Mouse (Mus musculus) heart, adult 11 months (tissue): ENCODE results near the gene Xaf1.
A peak's percentile ranks its signal among the peaks of the same experiment; 100 is the strongest.

Experiments used
- DNase-seq: peaks from one replicate; pipeline ENCODE4 v3.0.0; 2022

Xaf1 gene

DNA sequence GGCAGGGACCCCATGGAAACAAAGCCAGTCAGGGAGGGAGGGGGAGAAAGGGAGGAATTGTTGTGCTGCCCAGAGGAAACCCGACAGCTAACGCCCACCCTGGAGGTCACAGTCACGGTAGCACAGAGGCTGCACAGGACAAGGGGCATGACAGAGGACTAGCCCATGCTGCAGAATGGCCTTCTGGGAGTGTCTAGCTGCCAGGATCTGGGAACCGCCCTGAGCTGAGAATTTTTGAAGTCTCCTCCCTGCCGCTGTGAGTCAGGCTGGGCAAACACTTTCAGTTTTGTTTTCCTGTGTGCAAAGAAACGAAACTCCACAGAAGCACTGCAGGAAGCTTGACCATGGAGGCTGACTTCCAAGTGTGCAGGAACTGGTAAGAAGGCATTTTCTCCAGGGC lies at the start of gene Xaf1:
TSS of gene Xaf1 (plus strand) at position 296 of the 400 bp plus-strand sequence.
- DNase-seq: peak; percentile 99

- no peak for DNase-seq
Observed at GRCm38 (mm10) chr11:72255629-72256028, 45.8 kb upstream of the Xaf1 start.

DNA sequence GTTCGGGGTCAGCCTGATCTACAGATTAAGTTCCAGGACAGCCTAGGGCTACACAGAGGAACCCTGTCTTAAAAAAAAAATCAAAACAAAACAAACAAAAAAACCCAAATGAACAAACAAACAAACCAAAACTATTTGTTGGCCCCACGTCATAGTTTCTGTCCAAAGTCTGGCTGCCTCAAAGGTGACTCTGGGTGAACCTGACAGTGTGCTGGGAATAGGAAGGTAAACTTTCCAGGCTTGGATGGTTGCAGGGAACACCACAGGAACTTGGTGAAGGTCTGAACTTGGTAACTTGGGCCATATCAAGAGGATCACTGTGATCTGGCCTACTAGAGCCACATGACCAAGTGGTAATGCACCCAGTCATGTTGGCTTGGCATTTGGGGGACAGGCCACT lies 45.0 kb upstream of the Xaf1 start:
- DNase-seq: peak; percentile 61

DNA sequence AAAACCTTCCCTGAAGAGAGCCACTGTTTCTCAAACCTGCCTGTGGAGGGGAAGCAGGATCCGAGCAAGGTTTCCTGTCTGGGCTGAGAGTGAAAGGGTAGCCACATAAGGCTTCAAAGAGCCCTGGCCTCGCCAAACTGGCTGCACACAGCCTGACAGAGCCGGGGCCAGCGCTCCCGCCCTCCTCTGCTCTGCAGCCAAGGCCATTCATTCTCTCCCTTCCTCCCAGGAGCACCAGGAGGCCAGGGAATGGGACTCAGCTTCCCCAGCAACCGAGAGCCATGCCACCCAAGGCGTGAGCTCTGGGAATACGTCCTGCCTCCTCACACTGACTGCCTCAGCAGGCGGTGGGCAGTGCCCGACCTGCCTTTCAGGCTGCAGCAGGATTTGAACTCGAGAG lies 35.9 kb upstream of the Xaf1 start:
- peak; percentile 84 for DNase-seq

- DNase-seq: peak; percentile 88
Observed at GRCm38 (mm10) chr11:72266207-72266959, 35.0 kb upstream of the Xaf1 start.

- peak; percentile 80 for DNase-seq
Observed at GRCm38 (mm10) chr11:72266960-72267560, 34.4 kb upstream of the Xaf1 start, which contains the start of gene Slc13a5. TSS of gene Slc13a5 (minus strand) at chr11:72267222.

- DNase-seq: peak; percentile 53
Observed at GRCm38 (mm10) chr11:72271761-72272160, 29.7 kb upstream of the Xaf1 start.

DNA sequence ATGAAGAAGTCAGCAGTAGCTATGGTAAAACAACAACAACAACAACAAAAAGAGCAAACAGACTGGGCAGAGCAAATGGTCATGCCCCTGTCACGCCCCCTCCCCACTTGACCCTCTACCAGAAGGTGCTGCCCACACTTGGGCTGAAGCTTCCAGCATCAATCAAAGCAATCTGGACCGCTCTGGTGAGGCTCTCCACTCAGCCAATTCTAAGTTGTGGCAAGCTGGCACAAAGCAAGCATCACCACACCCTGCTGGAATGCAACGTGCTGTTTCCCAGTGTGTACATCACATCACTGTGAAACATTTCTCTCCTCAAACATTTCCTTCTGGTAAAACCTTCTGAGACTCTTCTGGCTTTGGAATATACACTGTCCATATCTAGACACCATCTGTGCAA lies 28.1 kb upstream of the Xaf1 start:
- DNase-seq: peak; percentile 74

DNA sequence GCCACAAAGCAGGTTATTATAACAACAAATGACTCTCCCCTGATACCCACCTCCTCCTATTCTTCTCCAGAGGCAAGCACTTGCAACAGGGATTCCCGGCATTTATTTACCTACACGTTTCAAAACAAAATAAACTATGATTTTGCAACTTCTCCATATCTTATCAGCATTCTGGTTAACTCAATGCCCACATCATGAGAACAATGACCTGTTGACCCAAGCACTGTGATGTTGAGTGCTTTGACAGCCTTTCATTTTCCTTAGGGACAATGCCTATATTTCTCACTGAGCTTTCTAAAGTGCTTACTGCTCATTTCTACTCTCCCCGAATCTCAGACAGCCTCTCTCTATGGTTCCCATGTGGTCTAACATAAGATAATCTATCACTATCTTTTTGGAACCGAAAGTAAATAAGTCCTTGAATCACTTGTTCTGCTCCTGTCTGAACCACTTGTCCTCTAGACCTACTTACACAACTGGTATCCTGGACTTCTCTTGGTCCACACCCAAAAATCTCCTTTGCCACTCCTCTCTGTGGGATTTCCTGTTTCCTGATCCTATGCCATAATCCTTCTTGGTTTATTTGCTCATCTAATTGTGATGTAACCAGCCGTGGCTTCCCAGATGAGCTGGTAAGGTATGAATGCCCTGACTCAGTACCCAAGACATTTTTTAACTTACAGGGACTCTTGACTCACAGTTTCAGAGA lies 20.1 kb upstream of the Xaf1 start:
- DNase-seq: no peak

DNA sequence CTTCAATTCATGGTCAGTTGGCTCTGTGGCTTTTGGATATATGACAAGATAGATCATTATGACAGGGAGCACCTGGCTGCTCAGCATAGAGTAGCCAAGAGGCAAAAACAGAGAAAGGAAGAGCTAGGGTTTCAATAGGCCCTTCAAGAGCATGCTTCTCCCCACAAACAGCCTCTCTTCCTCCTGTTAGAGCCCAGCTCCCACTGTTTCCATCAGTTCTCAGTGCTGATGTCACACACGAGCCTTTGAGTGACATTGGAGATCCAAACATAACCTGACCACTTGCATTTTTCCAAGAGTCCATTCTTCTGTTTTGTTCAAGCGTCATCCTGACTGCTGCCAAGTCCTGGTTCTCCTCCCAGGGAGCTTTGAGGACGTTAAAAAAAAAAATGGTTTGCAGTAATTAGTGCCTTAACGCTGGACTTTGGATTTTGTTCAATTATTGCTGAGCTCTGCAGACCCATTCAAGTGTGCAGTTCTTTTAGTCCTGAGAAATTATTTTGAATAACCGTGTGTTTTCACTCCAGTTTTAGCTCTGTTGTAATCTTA lies 19.5 kb upstream of the Xaf1 start:
- DNase-seq: peak; percentile 19

DNA sequence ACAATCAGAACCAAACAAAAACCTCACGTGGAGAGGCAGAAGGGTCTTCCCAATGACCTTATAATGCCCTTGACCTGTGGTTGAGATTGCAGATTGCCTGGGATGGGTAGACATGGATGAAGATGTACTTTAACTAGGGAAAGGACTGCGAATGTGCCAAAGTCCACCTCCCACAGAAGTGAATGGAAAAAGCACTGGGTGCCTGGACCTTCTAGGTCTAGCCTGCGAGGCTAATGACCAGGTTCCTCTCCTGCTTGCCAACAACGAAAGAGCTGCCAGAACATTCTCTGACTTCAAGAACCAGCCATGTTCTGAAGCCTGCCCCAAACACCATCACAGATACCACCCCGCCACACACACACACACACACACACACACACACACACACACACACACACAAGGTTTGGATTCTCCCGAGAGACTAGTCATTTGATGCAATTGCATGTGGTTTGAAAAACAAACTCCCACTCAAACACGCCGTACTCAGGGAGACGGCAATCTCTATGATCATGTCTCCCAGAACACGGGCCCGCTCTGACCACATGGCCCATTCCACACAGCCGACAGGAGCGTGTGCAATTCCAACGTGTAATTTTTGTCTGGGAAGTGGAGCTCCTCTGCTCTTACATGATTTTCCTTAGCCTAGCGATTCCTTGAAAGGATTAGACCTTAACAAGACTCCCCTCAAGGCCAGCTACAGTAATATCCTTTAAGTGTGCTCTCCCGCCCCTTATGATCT lies 17.8 kb upstream of the Xaf1 start:
- peak; percentile 57 for DNase-seq

- DNase-seq: peak; percentile 55
Observed at GRCm38 (mm10) chr11:72284532-72285182, 16.8 kb upstream of the Xaf1 start.

- DNase-seq: peak; percentile 44
Observed at GRCm38 (mm10) chr11:72285971-72286480, 15.4 kb upstream of the Xaf1 start.

- DNase-seq: peak; percentile 73
Observed at GRCm38 (mm10) chr11:72286651-72287050, 14.8 kb upstream of the Xaf1 start.

DNA sequence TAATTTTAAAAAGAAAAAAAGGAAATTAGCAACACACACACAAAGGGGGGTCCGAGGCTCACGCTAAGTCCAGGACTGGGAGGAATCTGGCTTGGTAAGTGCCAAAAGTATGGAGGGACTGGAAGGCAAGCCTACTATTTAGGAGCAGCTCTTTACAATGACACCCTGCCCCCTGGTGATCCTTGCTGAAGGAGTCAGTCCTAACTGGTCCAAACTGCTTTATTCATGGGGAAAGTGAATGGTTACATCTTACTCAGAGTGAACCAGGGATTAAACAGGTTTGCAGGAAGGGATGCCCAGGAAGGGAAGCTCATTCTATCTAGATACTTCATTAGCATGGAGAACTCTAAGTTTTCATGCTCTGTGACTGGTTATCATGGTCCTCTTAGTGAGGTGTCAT lies 14.3 kb upstream of the Xaf1 start:
- no peak for DNase-seq

GRCm38 (mm10) chr11:72287543-72287942 lies 13.9 kb upstream of the Xaf1 start:
- no peak for DNase-seq

DNA sequence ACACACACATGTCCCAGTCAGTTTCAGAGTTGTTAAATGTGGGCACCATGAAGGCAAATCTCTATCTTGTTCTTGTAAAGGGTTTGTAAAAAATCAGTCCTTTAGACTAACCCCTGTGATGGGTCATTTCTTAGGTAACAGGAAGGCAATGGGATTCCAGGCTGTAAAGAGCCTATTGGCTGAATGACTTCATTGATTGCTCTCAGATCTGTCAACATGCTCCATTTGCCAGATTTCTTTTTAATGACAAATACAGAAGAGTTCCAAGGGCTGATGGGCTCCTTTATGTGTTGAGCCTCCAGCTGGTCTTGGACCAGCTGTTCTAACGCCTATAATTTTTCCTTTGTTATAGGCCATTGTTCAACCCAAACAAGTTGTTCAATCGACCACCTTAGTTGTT lies 8.3 kb upstream of the Xaf1 start:
- peak; percentile 53 for DNase-seq

- DNase-seq: peak; percentile 98
Observed at GRCm38 (mm10) chr11:72302230-72302629, 801 bp downstream of the Xaf1 start.

DNA sequence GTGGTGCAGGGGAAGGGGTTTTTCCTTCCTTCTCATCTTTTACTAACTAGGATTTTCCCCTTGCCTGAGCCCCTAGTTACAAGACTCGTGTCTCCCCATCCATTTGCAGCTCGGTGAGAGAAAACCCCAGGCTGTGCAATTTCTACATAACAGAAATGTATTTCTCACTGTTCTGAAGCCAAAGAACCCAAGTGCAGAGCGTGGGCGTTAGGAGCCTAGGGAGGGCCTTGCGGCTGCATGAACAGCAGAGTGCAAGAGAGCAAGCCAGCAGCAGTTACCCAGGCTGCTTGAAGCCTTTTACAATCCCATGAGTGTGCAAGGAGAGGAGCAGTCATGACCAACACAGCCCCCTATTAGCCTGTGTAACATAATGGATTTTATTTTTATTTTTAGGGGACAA lies 6.0 kb downstream of the Xaf1 start:
- DNase-seq: peak; percentile 61

DNA sequence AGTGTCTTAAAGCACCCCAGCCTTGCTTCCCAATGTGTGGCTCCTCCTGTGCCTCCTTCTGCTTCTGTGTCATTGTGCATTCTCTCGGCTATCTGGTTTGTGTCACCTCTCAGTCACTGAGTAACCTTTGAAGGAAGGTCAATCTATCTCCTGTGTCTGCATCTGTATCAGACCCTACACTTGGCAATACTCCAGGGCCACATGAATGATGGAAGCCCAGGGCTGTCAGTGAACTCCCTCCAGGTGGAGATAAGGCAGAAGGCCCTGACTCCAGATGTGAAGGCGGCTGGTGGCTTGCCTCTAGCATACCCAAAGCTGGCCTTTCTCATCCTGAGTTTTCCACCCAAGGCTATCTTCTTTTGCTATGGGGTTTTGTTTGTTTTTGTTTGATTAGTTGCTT lies 7.6 kb downstream of the Xaf1 start:
- DNase-seq: peak; percentile 92

- peak; percentile 41 for DNase-seq
Observed at GRCm38 (mm10) chr11:72310491-72310890, 9.1 kb downstream of the Xaf1 start.
